Mouse (Mus musculus) myocyte (in vitro differentiated cells): ENCODE results near the gene Ascl3.

Experiments
- CEBPB ChIP-seq: IDR thresholded peaks from 2 replicates; pipeline ENCODE4 v1.6.1; 2011; ENCODE audit warnings: mild to moderate bottlenecking, moderate library complexity; ENCODE audit not compliant: poor library complexity, insufficient read depth, severe bottlenecking
- MAX ChIP-seq: IDR thresholded peaks from one replicate; pipeline ENCODE4 v1.6.1; 2011; ENCODE audit warnings: low read depth, mild to moderate bottlenecking, control low read depth
- POLR2A ChIP-seq: IDR thresholded peaks from one replicate; pipeline ENCODE4 v1.6.1; 2011; ENCODE audit warnings: low read depth, mild to moderate bottlenecking, control low read depth, moderate library complexity; ENCODE audit not compliant: insufficient read length
- POLR2AphosphoS2 ChIP-seq: IDR thresholded peaks from one replicate; pipeline ENCODE4 v1.6.1; 2011; ENCODE audit warnings: low read depth, control low read depth; ENCODE audit not compliant: insufficient read length
- USF1 ChIP-seq: IDR thresholded peaks from one replicate; pipeline ENCODE4 v1.6.1; 2011; ENCODE audit warnings: low read depth, mild to moderate bottlenecking, control low read depth, moderate library complexity

DNA sequence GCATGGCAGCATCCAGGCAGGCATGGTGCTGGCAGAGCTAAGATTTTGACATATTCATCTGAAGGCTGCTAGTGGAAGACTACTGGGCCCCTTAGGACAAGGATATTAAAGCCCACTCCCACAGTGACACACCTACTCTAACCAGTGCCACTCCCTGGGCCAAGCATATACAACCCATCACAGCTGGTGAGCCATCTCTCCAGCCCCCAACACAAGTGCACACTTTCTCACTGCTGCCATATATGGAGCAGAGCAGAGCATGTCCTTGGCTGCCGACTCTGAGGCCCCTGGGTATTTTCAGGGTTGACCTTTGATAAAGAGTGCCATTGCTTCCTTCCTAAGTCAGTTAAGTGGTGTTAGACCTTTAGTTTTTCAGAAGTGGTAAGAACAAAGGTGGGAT lies 21.5 kb downstream of the Ascl3 start:
- no peak for TF ChIP-seq POLR2A
- no peak for TF ChIP-seq MAX
- no peak for TF ChIP-seq USF1
- no peak for TF ChIP-seq POLR2AphosphoS2
- no peak for TF ChIP-seq CEBPB
